In the genomic region with DNA sequence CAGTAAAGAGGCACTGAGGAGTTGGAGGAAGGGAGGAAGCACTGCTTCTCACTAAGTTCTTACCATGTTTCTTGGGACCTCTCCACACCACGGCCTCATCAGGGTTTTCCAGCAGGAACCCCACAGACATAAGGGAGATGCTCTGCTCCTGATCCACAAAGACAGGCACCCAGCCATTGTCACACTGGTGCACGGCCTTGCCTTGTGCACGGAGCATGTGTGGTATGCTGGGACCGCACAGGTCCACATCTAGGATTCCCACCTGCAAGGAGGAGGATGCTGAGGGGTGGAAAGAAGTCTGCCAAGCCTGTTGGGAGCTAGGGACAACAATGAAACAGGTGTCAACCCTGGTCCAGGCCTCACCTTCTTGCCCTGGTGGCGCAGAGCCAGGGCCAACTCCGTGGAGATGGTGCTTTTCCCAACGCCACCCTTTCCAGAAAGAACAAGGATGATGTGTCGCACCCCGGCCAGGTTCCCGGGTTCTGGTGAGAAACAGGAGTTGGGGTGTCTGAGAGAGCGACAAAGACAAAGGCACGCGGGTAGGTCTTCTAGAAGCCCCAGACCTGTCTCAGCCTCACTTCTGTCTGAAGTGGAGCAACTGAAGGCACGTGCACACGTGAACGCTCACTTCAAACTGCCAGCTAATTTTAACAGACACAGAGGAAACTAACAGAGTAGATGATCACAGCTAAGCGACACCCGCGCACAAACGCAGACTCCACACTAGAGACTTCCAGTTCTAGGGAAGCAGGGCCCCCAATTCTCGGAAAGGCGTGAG, we compare ENCODE assay signal across 8 mouse cellular contexts. TPM values are rescaled to one million over a fixed set of nuclear protein-coding genes. Genes with fewer than 3 reads are reported as not detected.
DNase-seq lines count a peak whose midpoint lies in the region; ATAC-seq and TF ChIP-seq lines count a peak whose summit lies in the region.

No protein-coding gene starts in this region.

- H3K36me3 ChIP-seq in heart, embryonic 13.5 days = peaks cover 48% of the 10 kb centered on the region
- H3K36me3 ChIP-seq in heart, postnatal 0 days (replicated peaks; ENCODE audit: control insufficient read depth, insufficient read depth, low read length) = peaks cover 12% of the 10 kb centered on the region
- H3K36me3 ChIP-seq in midbrain, embryonic 10.5 days = peaks cover 49% of the 10 kb centered on the region

- H3K4me3 ChIP-seq in heart, embryonic 13.5 days = peak overlapping the region; percentile 76
- peak overlapping the region; percentile 82 for H3K4me3 ChIP-seq in heart, postnatal 0 days (ENCODE audit: low read depth, low read length)
- peak overlapping the region; percentile 72 for H3K4me3 ChIP-seq in midbrain, embryonic 10.5 days

- 23% methylated on average over 22 of the region's 22 CpGs for WGBS in heart, embryonic 13.5 days
- 19% methylated on average over 22 of the region's 22 CpGs for WGBS in heart, postnatal 0 days
- WGBS in midbrain, embryonic 10.5 days = 26% methylated on average over 22 of the region's 22 CpGs

- no peak for DNase-seq in heart, postnatal 14 days
- DNase-seq in ZHBTc4 (ENCODE audit: low read depth, low spot score) = peak; percentile 14
- no peak for DNase-seq in heart, postnatal 0 days (ENCODE audit: low spot score)
- no peak for DNase-seq in midbrain, embryonic 10.5 days (ENCODE audit: low spot score)
- no peak for DNase-seq in gastrocnemius, postnatal 25 days
- no peak for DNase-seq in spleen, adult 12 weeks (ENCODE audit: low spot score)

- no peak for TF ChIP-seq EP300 in heart, postnatal 0 days (IDR thresholded peaks at IDR 0.05; ENCODE audit: low read depth)

- peak overlapping the region; percentile 81 for H3K9ac ChIP-seq in heart, embryonic 13.5 days
- H3K9ac ChIP-seq in heart, postnatal 0 days (replicated peaks; ENCODE audit: low read depth, low read length) = peak overlapping the region; percentile 71

- H3K4me1 ChIP-seq in heart, embryonic 13.5 days = peaks cover 30% of the 10 kb centered on the region
- H3K4me1 ChIP-seq in heart, postnatal 0 days (ENCODE audit: control insufficient read depth, insufficient read depth) = peaks cover 17% of the 10 kb centered on the region
- H3K4me1 ChIP-seq in midbrain, embryonic 10.5 days = peaks cover 32% of the 10 kb centered on the region

- peak overlapping the region; percentile 98 for H3K4me2 ChIP-seq in heart, embryonic 13.5 days
- H3K4me2 ChIP-seq in heart, postnatal 0 days (ENCODE audit: low read depth, low read length) = peak overlapping the region; percentile 89

- no peak for TF ChIP-seq CTCF in heart, postnatal 0 days (IDR thresholded peaks at IDR 0.05; ENCODE audit: low read depth)

- no peak for ATAC-seq in heart, embryonic 13.5 days (ENCODE audit: extremely low read depth, insufficient number of reproducible peaks, low FRiP score, low TSS enrichment)
- ATAC-seq in heart, postnatal 0 days (ENCODE audit: insufficient read depth, low read depth) = no peak
- ATAC-seq in monocyte, adult 5-6 weeks (replicated peaks; ENCODE audit: insufficient number of reproducible peaks, low FRiP score, low TSS enrichment, poor library complexity, severe bottlenecking) = no peak

- intact Hi-C loops in heart, postnatal 14 days (cut with DNase I) = no loop called here

- H3K27ac ChIP-seq in heart, embryonic 13.5 days (replicated peaks) = no peak overlapping the region
- peak overlapping the region; percentile 27; the same call in 1 of the 2 replicates for H3K27ac ChIP-seq in heart, postnatal 0 days (ENCODE audit: low read depth)
- peak overlapping the region; percentile 66 for H3K27ac ChIP-seq in midbrain, embryonic 10.5 days (replicated peaks)

- no peaks in the 10 kb centered on the region for H3K9me3 ChIP-seq in heart, embryonic 13.5 days
- H3K9me3 ChIP-seq in heart, postnatal 0 days (replicated peaks; ENCODE audit: control insufficient read depth, low read length) = no peaks in the 10 kb centered on the region
- H3K9me3 ChIP-seq in midbrain, embryonic 10.5 days (replicated peaks) = no peaks in the 10 kb centered on the region

- no peaks in the 10 kb centered on the region for H3K27me3 ChIP-seq in heart, embryonic 13.5 days (replicated peaks)
- no peaks in the 10 kb centered on the region for H3K27me3 ChIP-seq in heart, postnatal 0 days (ENCODE audit: control insufficient read depth, insufficient read depth, low read length)
- no peaks in the 10 kb centered on the region for H3K27me3 ChIP-seq in midbrain, embryonic 10.5 days (ENCODE audit: low read depth, poor library complexity, severe bottlenecking)

RNA-seq across cellular contexts. Expression of a gene that starts 0.6 kb away (rescaled TPM):
- polyA plus RNA-seq in heart, embryonic 13.5 days (2015; fragmentation: Nextera tagmentation; extraction: Ambion mirVana) = 36.1 and 41.4 TPM in 2 replicates
- 10 to 100 TPM; 19.9 to 21.8 TPM for total RNA-seq in heart, postnatal 14 days (2021)
- total RNA-seq in heart, postnatal 0 days (2014; rRNA removed; ENCODE audit: low replicate concordance) = 36.6 and 44.9 TPM in 2 replicates
- polyA plus RNA-seq in heart, postnatal 0 days (2015; fragmentation: Nextera tagmentation; extraction: Ambion mirVana) = 29.8 and 31.3 TPM in 2 replicates
- polyA plus RNA-seq in midbrain, embryonic 10.5 days (2016; fragmentation: Nextera tagmentation; extraction: Ambion mirVana) = 85.5 and 87.0 TPM in 2 replicates
- total RNA-seq in gastrocnemius, postnatal 25 days (2021) = 10 to 100 TPM; 10.2 to 13.1 TPM
- 34.3 to 41.0 TPM (median 40.1 TPM) in 3 replicates for total RNA-seq in monocyte, adult 5-6 weeks (2017)

RNA-seq across cellular contexts. Expression of a gene that starts 0.9 kb away (rescaled TPM):
- polyA plus RNA-seq in heart, embryonic 13.5 days (2015; fragmentation: Nextera tagmentation; extraction: Ambion mirVana) = 27.8 and 29.9 TPM in 2 replicates
- 10 to 100 TPM; 32.4 to 39.3 TPM for total RNA-seq in heart, postnatal 14 days (2021)
- 53.2 and 74.6 TPM in 2 replicates for total RNA-seq in heart, postnatal 0 days (2014; rRNA removed; ENCODE audit: low replicate concordance)
- polyA plus RNA-seq in heart, postnatal 0 days (2015; fragmentation: Nextera tagmentation; extraction: Ambion mirVana) = 35.8 and 40.2 TPM in 2 replicates
- polyA plus RNA-seq in midbrain, embryonic 10.5 days (2016; fragmentation: Nextera tagmentation; extraction: Ambion mirVana) = 46.6 and 50.4 TPM in 2 replicates
- 10 to 100 TPM; 27.8 to 31.5 TPM for total RNA-seq in gastrocnemius, postnatal 25 days (2021)
- total RNA-seq in monocyte, adult 5-6 weeks (2017) = 16.6 to 25.9 TPM (median 20.5 TPM) in 3 replicates

RNA-seq across cellular contexts. Expression of a gene that starts 9.3 kb away (rescaled TPM):
- polyA plus RNA-seq in heart, embryonic 13.5 days (2015; fragmentation: Nextera tagmentation; extraction: Ambion mirVana) = 20.7 and 22.5 TPM in 2 replicates
- total RNA-seq in heart, postnatal 14 days (2021) = 10 to 100 TPM; 17.5 to 17.9 TPM
- total RNA-seq in heart, postnatal 0 days (2014; rRNA removed; ENCODE audit: low replicate concordance) = 23.6 and 28.2 TPM in 2 replicates
- polyA plus RNA-seq in heart, postnatal 0 days (2015; fragmentation: Nextera tagmentation; extraction: Ambion mirVana) = 14.8 and 15.5 TPM in 2 replicates
- polyA plus RNA-seq in midbrain, embryonic 10.5 days (2016; fragmentation: Nextera tagmentation; extraction: Ambion mirVana) = 28.9 and 33.9 TPM in 2 replicates
- total RNA-seq in gastrocnemius, postnatal 25 days (2021) = 10 to 100 TPM in 1 of 2 experiments, 1 to 10 TPM in 1; 8.8 to 10.4 TPM
- total RNA-seq in monocyte, adult 5-6 weeks (2017) = 12.0 to 20.2 TPM (median 12.9 TPM) in 3 replicates

RNA-seq across cellular contexts. Expression of a gene that starts 9.4 kb away (rescaled TPM):
- 79.2 and 81.5 TPM in 2 replicates for polyA plus RNA-seq in heart, embryonic 13.5 days (2015; fragmentation: Nextera tagmentation; extraction: Ambion mirVana)
- total RNA-seq in heart, postnatal 14 days (2021) = 100 to 1,000 TPM; 108 to 115 TPM
- 64.0 and 76.7 TPM in 2 replicates for total RNA-seq in heart, postnatal 0 days (2014; rRNA removed; ENCODE audit: low replicate concordance)
- 135 and 147 TPM in 2 replicates for polyA plus RNA-seq in heart, postnatal 0 days (2015; fragmentation: Nextera tagmentation; extraction: Ambion mirVana)
- polyA plus RNA-seq in midbrain, embryonic 10.5 days (2016; fragmentation: Nextera tagmentation; extraction: Ambion mirVana) = 94.7 and 98.1 TPM in 2 replicates
- 100 to 1,000 TPM in 1 of 2 experiments, 10 to 100 TPM in 1; 85.9 to 105 TPM for total RNA-seq in gastrocnemius, postnatal 25 days (2021)
- 13.4 to 24.4 TPM (median 19.0 TPM) in 3 replicates for total RNA-seq in monocyte, adult 5-6 weeks (2017)

RNA-seq across cellular contexts. Expression of a gene that starts 10.8 kb away (rescaled TPM):
- polyA plus RNA-seq in heart, embryonic 13.5 days (2015; fragmentation: Nextera tagmentation; extraction: Ambion mirVana) = 32.0 and 41.0 TPM in 2 replicates
- total RNA-seq in heart, postnatal 14 days (2021) = 10 to 100 TPM; 41.5 to 43.7 TPM
- 58.4 and 60.4 TPM in 2 replicates for total RNA-seq in heart, postnatal 0 days (2014; rRNA removed; ENCODE audit: low replicate concordance)
- polyA plus RNA-seq in heart, postnatal 0 days (2015; fragmentation: Nextera tagmentation; extraction: Ambion mirVana) = 40.8 and 41.1 TPM in 2 replicates
- polyA plus RNA-seq in midbrain, embryonic 10.5 days (2016; fragmentation: Nextera tagmentation; extraction: Ambion mirVana) = 46.2 and 47.0 TPM in 2 replicates
- 1 to 10 TPM; 7.7 to 9.8 TPM for total RNA-seq in gastrocnemius, postnatal 25 days (2021)
- total RNA-seq in monocyte, adult 5-6 weeks (2017) = 28.0 to 48.6 TPM (median 30.1 TPM) in 3 replicates
